In genomic region chr9:91383441-91384135, GRCm38 (mm10) we compare ENCODE assay signal across 14 mouse cellular contexts. TPM values are rescaled to one million over a fixed set of nuclear protein-coding genes. Genes with fewer than 3 reads are reported as not detected.
DNase-seq lines count a peak whose midpoint lies in the region; ATAC-seq and TF ChIP-seq lines count a peak whose summit lies in the region.
"Had no signal": no experiment of that assay in that cellular context is flagged by ENCODE, and none has a peak within 500 bp of the region (broad histone marks: within the 10 kb centered on the region; RNA-seq: fewer than 3 reads in every experiment).

No protein-coding gene starts in this region.

- H3K4me1 ChIP-seq in heart, embryonic 12.5 days (replicated peaks): peaks cover 18% of the 10 kb centered on the region
- H3K4me1 ChIP-seq in cortical plate, adult 2 months (ENCODE audit: control insufficient read depth, insufficient read depth, low read length): no peaks in the 10 kb centered on the region
- peaks cover 39% of the 10 kb centered on the region for H3K4me1 ChIP-seq in hindbrain, embryonic 13.5 days (replicated peaks)
- peaks cover 28% of the 10 kb centered on the region for H3K4me1 ChIP-seq in neural tube, embryonic 12.5 days
- peaks cover 4% of the 10 kb centered on the region; the same call in 1 of the 2 replicates for H3K4me1 ChIP-seq in kidney, embryonic 14.5 days (ENCODE audit: control insufficient read depth, insufficient read depth, low read length)

- H3K36me3 ChIP-seq in heart, embryonic 12.5 days: no peaks in the 10 kb centered on the region
- H3K36me3 ChIP-seq in hindbrain, embryonic 13.5 days: no peaks in the 10 kb centered on the region
- no peaks in the 10 kb centered on the region for H3K36me3 ChIP-seq in neural tube, embryonic 12.5 days
- H3K36me3 ChIP-seq in kidney, embryonic 14.5 days (ENCODE audit: control insufficient read depth, insufficient read depth, low read length): no peaks in the 10 kb centered on the region
- H3K36me3 ChIP-seq: embryonic facial prominence, embryonic 13.5 days; stomach, embryonic 15.5 days had no signal

- TF ChIP-seq POLR2A in cortical plate, adult 2 months (IDR thresholded peaks at IDR 0.05; ENCODE audit: extremely low read depth, insufficient read depth, low read length): no peak

- no peak for TF ChIP-seq CTCF in cortical plate, adult 2 months (IDR thresholded peaks at IDR 0.05; ENCODE audit: extremely low read depth, insufficient read depth, low read length)

- H3K4me2 ChIP-seq in heart, embryonic 12.5 days: no peak overlapping the region
- H3K4me2 ChIP-seq in hindbrain, embryonic 13.5 days: peak overlapping the region; percentile 69
- H3K4me2 ChIP-seq in neural tube, embryonic 12.5 days (replicated peaks): peak overlapping the region; percentile 81
- no peak overlapping the region for H3K4me2 ChIP-seq in kidney, embryonic 14.5 days (replicated peaks; ENCODE audit: low read depth, low read length)
- H3K4me2 ChIP-seq: embryonic facial prominence, embryonic 13.5 days; stomach, embryonic 15.5 days had no signal

- H3K9ac ChIP-seq in heart, embryonic 12.5 days: no peak overlapping the region
- peak overlapping the region; percentile 88 for H3K9ac ChIP-seq in hindbrain, embryonic 13.5 days
- peak overlapping the region; percentile 93 for H3K9ac ChIP-seq in neural tube, embryonic 12.5 days
- no peak overlapping the region for H3K9ac ChIP-seq in kidney, embryonic 14.5 days (ENCODE audit: low read depth, low read length)
- H3K9ac ChIP-seq: embryonic facial prominence, embryonic 13.5 days; stomach, embryonic 15.5 days had no signal

- DNase-seq in heart, adult 9 months (ENCODE audit: low spot score in 2 of 2): no peak
- DNase-seq in kidney, postnatal 14 days: no peak
- DNase-seq in frontal cortex, postnatal 14 days (ENCODE audit: low spot score in 2 of 2): no peak
- DNase-seq: kidney, postnatal 25 days had no signal

- H3K4me3 ChIP-seq in heart, embryonic 12.5 days: 0 out of 2 replicates have a peak overlapping the region, but pooled peaks have one; percentile 3
- no peak overlapping the region; the same call in 1 of the 2 replicates for H3K4me3 ChIP-seq in cortical plate, adult 2 months (ENCODE audit: insufficient read depth, low read length)
- H3K4me3 ChIP-seq in hindbrain, embryonic 13.5 days: peak overlapping the region; percentile 50
- H3K4me3 ChIP-seq in neural tube, embryonic 12.5 days: peak overlapping the region; percentile 59
- no peak overlapping the region for H3K4me3 ChIP-seq in kidney, embryonic 14.5 days (ENCODE audit: low read length)
- H3K4me3 ChIP-seq: embryonic facial prominence, embryonic 13.5 days; stomach, embryonic 15.5 days had no signal

- H3K27ac ChIP-seq in heart, embryonic 12.5 days (ENCODE audit: poor library complexity, severe bottlenecking): no peak overlapping the region
- peak overlapping the region; percentile 22; the same call in 1 of the 2 replicates for H3K27ac ChIP-seq in cortical plate, adult 2 months (ENCODE audit: insufficient read depth, low read length)
- H3K27ac ChIP-seq in hindbrain, embryonic 13.5 days: peak overlapping the region; percentile 97
- peak overlapping the region; percentile 84 for H3K27ac ChIP-seq in neural tube, embryonic 12.5 days
- H3K27ac ChIP-seq in kidney, embryonic 14.5 days (ENCODE audit: low read depth, low read length): no peak overlapping the region
- H3K27ac ChIP-seq: embryonic facial prominence, embryonic 13.5 days; stomach, embryonic 15.5 days had no signal

- 2% methylated on average over 28 of the region's 28 CpGs for WGBS in heart, embryonic 12.5 days
- WGBS in hindbrain, embryonic 13.5 days: 1% methylated on average over 28 of the region's 28 CpGs
- 1% methylated on average over 28 of the region's 28 CpGs for WGBS in neural tube, embryonic 12.5 days
- WGBS in kidney, embryonic 14.5 days: 1% methylated on average over 28 of the region's 28 CpGs

- no peak for ATAC-seq in heart, embryonic 12.5 days (ENCODE audit: insufficient number of reproducible peaks, low FRiP score)
- peak; percentile 49 for ATAC-seq in hindbrain, embryonic 13.5 days (ENCODE audit: low FRiP score)
- peak; percentile 52 for ATAC-seq in neural tube, embryonic 12.5 days (ENCODE audit: low FRiP score, low read depth)
- ATAC-seq in kidney, embryonic 14.5 days (ENCODE audit: low FRiP score, low TSS enrichment): no peak
- ATAC-seq: activated CD4-positive, CD25-positive, alpha-beta regulatory T cell, adult 4 months had no signal

- no peaks in the 10 kb centered on the region for H3K9me3 ChIP-seq in heart, embryonic 12.5 days (replicated peaks)
- no peaks in the 10 kb centered on the region for H3K9me3 ChIP-seq in hindbrain, embryonic 13.5 days
- H3K9me3 ChIP-seq in neural tube, embryonic 12.5 days: no peaks in the 10 kb centered on the region
- no peaks in the 10 kb centered on the region for H3K9me3 ChIP-seq in kidney, embryonic 14.5 days (ENCODE audit: control insufficient read depth, low read length)
- H3K9me3 ChIP-seq: embryonic facial prominence, embryonic 13.5 days; stomach, embryonic 15.5 days had no signal

- H3K27me3 ChIP-seq in heart, embryonic 12.5 days (replicated peaks): peaks cover 95% of the 10 kb centered on the region
- H3K27me3 ChIP-seq in hindbrain, embryonic 13.5 days: peaks cover 88% of the 10 kb centered on the region
- peaks cover 67% of the 10 kb centered on the region for H3K27me3 ChIP-seq in neural tube, embryonic 12.5 days (replicated peaks)
- H3K27me3 ChIP-seq in kidney, embryonic 14.5 days (ENCODE audit: control insufficient read depth, insufficient read depth, low read length): peaks cover 99% of the 10 kb centered on the region

RNA-seq across cellular contexts. Expression of gene Zic1, which starts 18.0 kb away (rescaled TPM):
- 0.08 TPM in 1 of 2 replicates, not detected in the other for polyA plus RNA-seq in heart, embryonic 12.5 days (2016; fragmentation: Nextera tagmentation; extraction: Ambion mirVana)
- polyA plus RNA-seq in cortical plate, adult 2 months (2012; rRNA removed): 21.0 and 26.3 TPM in 2 replicates
- 13.7 and 21.3 TPM in 2 replicates for polyA plus RNA-seq in hindbrain, embryonic 13.5 days (2015; fragmentation: Nextera tagmentation; extraction: Ambion mirVana)
- polyA plus RNA-seq in neural tube, embryonic 12.5 days (2016; fragmentation: Nextera tagmentation; extraction: Ambion mirVana): 19.0 and 19.9 TPM in 2 replicates
- polyA plus RNA-seq in kidney, embryonic 14.5 days (2014; fragmentation: Nextera tagmentation; extraction: Ambion mirVana): 0.04 TPM in 1 of 2 replicates, not detected in the other
- polyA plus RNA-seq: activated CD4-positive, CD25-positive, alpha-beta regulatory T cell, adult 4 months; heart, embryonic 14.5 days had no signal

RNA-seq across cellular contexts. Expression of gene Zic4, which starts 21.4 kb away (rescaled TPM):
- polyA plus RNA-seq in heart, embryonic 12.5 days (2016; fragmentation: Nextera tagmentation; extraction: Ambion mirVana): 0.27 TPM in 1 of 2 replicates, not detected in the other
- 3.4 and 3.9 TPM in 2 replicates for polyA plus RNA-seq in cortical plate, adult 2 months (2012; rRNA removed)
- polyA plus RNA-seq in hindbrain, embryonic 13.5 days (2015; fragmentation: Nextera tagmentation; extraction: Ambion mirVana): 42.7 and 58.2 TPM in 2 replicates
- 62.8 and 66.6 TPM in 2 replicates for polyA plus RNA-seq in neural tube, embryonic 12.5 days (2016; fragmentation: Nextera tagmentation; extraction: Ambion mirVana)
- not detected in 2 replicates for polyA plus RNA-seq in kidney, embryonic 14.5 days (2014; fragmentation: Nextera tagmentation; extraction: Ambion mirVana)
- polyA plus RNA-seq: activated CD4-positive, CD25-positive, alpha-beta regulatory T cell, adult 4 months; heart, embryonic 14.5 days; liver, embryonic 16.5 days had no signal

Comparison
In these comparisons a context has a peak if more than half of its experiments do, and no peak if none do; other contexts are left out.
1. ATAC-seq: peak in hindbrain, embryonic 13.5 days (single experiment) and neural tube, embryonic 12.5 days (single experiment); none in heart, embryonic 12.5 days (single experiment) and kidney, embryonic 14.5 days (single experiment).
2. H3K27ac ChIP-seq: peak in cortical plate, adult 2 months (single experiment), hindbrain, embryonic 13.5 days (single experiment) and neural tube, embryonic 12.5 days (single experiment); none in heart, embryonic 12.5 days (single experiment) and kidney, embryonic 14.5 days (single experiment).
3. H3K4me2 ChIP-seq: peak in hindbrain, embryonic 13.5 days (single experiment) and neural tube, embryonic 12.5 days (single experiment); none in heart, embryonic 12.5 days (single experiment) and kidney, embryonic 14.5 days (single experiment).
4. H3K4me3 ChIP-seq: peak in heart, embryonic 12.5 days (single experiment), hindbrain, embryonic 13.5 days (single experiment) and neural tube, embryonic 12.5 days (single experiment); none in cortical plate, adult 2 months (single experiment) and kidney, embryonic 14.5 days (single experiment).
5. H3K9ac ChIP-seq: peak in hindbrain, embryonic 13.5 days (single experiment) and neural tube, embryonic 12.5 days (single experiment); none in heart, embryonic 12.5 days (single experiment) and kidney, embryonic 14.5 days (single experiment).
6. RNA of gene Zic1, which starts 18.0 kb away (polyA plus RNA-seq): 21.0 to 26.3 TPM in cortical plate, adult 2 months, 13.7 to 21.3 TPM in hindbrain, embryonic 13.5 days and 19.0 to 19.9 TPM in neural tube, embryonic 12.5 days; 0.08 TPM in heart, embryonic 12.5 days and 0.04 TPM in kidney, embryonic 14.5 days; every median in the first group is over 10 times any median in the second.